In genomic region chr2:166774275-166774674, GRCm38 (mm10) we compare ENCODE assay signal across 17 mouse cellular contexts.
"Had no signal": no experiment of that assay in that cellular context is flagged by ENCODE, and none has a peak within 500 bp of the region (broad histone marks: within the 10 kb centered on the region; RNA-seq: fewer than 3 reads in every experiment).

No protein-coding gene starts in this region.

- H3K27ac ChIP-seq: liver, embryonic 12.5 days; liver, embryonic 14.5 days; midbrain, embryonic 13.5 days had no signal

- H3K4me2 ChIP-seq: liver, embryonic 12.5 days; lung, embryonic 14.5 days; midbrain, embryonic 11.5 days; midbrain, embryonic 13.5 days had no signal

- ATAC-seq: liver, embryonic 12.5 days; midbrain, embryonic 13.5 days; midbrain, embryonic 16.5 days had no signal

- H3K4me3 ChIP-seq: liver, embryonic 12.5 days; midbrain, embryonic 13.5 days had no signal

- H3K36me3 ChIP-seq: liver, embryonic 12.5 days; midbrain, embryonic 13.5 days had no signal

- H3K4me1 ChIP-seq: liver, embryonic 12.5 days; midbrain, embryonic 13.5 days had no signal

- H3K9me3 ChIP-seq: liver, embryonic 12.5 days; midbrain, embryonic 13.5 days had no signal

- H3K27me3 ChIP-seq: midbrain, embryonic 13.5 days had no signal

- H3K9ac ChIP-seq: liver, embryonic 12.5 days; liver, embryonic 14.5 days; lung, embryonic 14.5 days; midbrain, embryonic 13.5 days had no signal

- DNase-seq: lung, adult 18-20 months; lung, embryonic 14.5 days; lung, postnatal 10 days; lung, postnatal 4 days; retina, postnatal 1 day; right cerebral cortex, adult 18-20 months; right cerebral cortex, postnatal 25 days; right cerebral cortex, postnatal 4 days; spleen, adult 18-20 months; thymus, adult 2 months; thymus, postnatal 25 days; thymus, postnatal 4 days had no signal
